ENCODE assay signal across 8 mouse cellular contexts in the genomic region with DNA sequence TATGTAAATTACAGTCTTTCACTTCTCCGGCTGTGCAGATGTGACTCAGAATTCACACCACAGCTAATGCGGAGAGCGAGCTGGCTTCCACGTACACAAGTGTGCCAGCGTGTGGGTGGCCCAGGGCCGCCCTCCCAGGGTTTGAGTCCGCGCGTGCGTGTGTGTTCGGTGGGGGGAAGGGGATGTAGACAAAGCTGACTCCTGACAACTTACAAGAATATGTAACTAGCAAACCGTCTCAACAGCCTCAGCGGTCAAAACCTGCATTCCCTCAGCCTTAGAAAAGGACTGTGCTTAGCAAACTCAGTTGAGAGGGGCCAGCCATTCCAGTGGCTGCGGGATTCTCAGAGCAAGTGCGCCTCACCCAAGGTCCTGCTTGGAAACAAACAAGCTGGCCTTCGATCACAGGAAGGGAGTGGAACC. TPM values are rescaled to one million over a fixed set of nuclear protein-coding genes. Genes with fewer than 3 reads are reported as not detected.
DNase-seq lines count a peak whose midpoint lies in the region; ATAC-seq and TF ChIP-seq lines count a peak whose summit lies in the region.

No protein-coding gene starts in this region.

- no peak for TF ChIP-seq EP300 in heart, postnatal 0 days (IDR thresholded peaks at IDR 0.05; ENCODE audit: low read depth)
- TF ChIP-seq EP300 in liver, embryonic 14.5 days (IDR thresholded peaks at IDR 0.05; ENCODE audit: low read depth) = no peak

- H3K36me3 ChIP-seq in spleen, adult 2 months (ENCODE audit: control insufficient read depth, insufficient read depth, low read length) = no peaks in the 10 kb centered on the region
- no peaks in the 10 kb centered on the region for H3K36me3 ChIP-seq in heart, postnatal 0 days (replicated peaks; ENCODE audit: control insufficient read depth, insufficient read depth, low read length)
- no peaks in the 10 kb centered on the region for H3K36me3 ChIP-seq in liver, embryonic 14.5 days (replicated peaks; ENCODE audit: control insufficient read depth, insufficient read depth, low read depth)

- peak overlapping the region; percentile 53; the same call in 1 of the 2 replicates for H3K4me3 ChIP-seq in spleen, adult 2 months (ENCODE audit: extremely low read depth, insufficient read depth, insufficient read length)
- H3K4me3 ChIP-seq in heart, postnatal 0 days (ENCODE audit: low read depth, low read length) = peak overlapping the region; percentile 32
- peak overlapping the region; percentile 4 to 13; a peak in 2 of 4 replicates for H3K4me3 ChIP-seq in liver, embryonic 14.5 days (ENCODE audit: insufficient read depth in 1 of 2, low read depth in 2 of 2, low read length in 2 of 2)

- H3K27ac ChIP-seq in spleen, adult 2 months (ENCODE audit: insufficient read depth, low read length) = 0 out of 2 replicates have a peak overlapping the region, but pooled peaks have one; percentile 21
- H3K27ac ChIP-seq in heart, postnatal 0 days (ENCODE audit: low read depth) = no peak overlapping the region
- H3K27ac ChIP-seq in liver, embryonic 14.5 days = no peak overlapping the region

- H3K4me1 ChIP-seq in spleen, adult 2 months (ENCODE audit: control insufficient read depth, insufficient read depth, insufficient read length) = peaks cover 11% of the 10 kb centered on the region
- H3K4me1 ChIP-seq in heart, postnatal 0 days (ENCODE audit: control insufficient read depth, insufficient read depth) = no peaks in the 10 kb centered on the region
- peaks cover 0 to 11% of the 10 kb centered on the region in 2 experiments; a peak in 2 of 4 replicates for H3K4me1 ChIP-seq in liver, embryonic 14.5 days (replicated peaks; ENCODE audit: control insufficient read depth in 2 of 2, insufficient read depth in 2 of 2, low read length in 1 of 2)

- no peak for TF ChIP-seq CTCF in spleen, adult 2 months (IDR thresholded peaks at IDR 0.05; ENCODE audit: extremely low read depth, insufficient read depth, insufficient read length, insufficient replicate concordance)
- TF ChIP-seq CTCF in heart, postnatal 0 days (IDR thresholded peaks at IDR 0.05; ENCODE audit: low read depth) = no peak
- TF ChIP-seq CTCF in liver, embryonic 14.5 days (IDR thresholded peaks at IDR 0.05; ENCODE audit: low read depth) = no peak

- H3K9me3 ChIP-seq in heart, postnatal 0 days (replicated peaks; ENCODE audit: control insufficient read depth, low read length) = no peaks in the 10 kb centered on the region
- no peaks in the 10 kb centered on the region for H3K9me3 ChIP-seq in liver, embryonic 14.5 days (ENCODE audit: control insufficient read depth, low read length)

- peak; percentile 77 for ATAC-seq in heart, postnatal 0 days (ENCODE audit: insufficient read depth, low read depth)
- no peak for ATAC-seq in liver, embryonic 14.5 days (ENCODE audit: insufficient read depth)

- H3K27me3 ChIP-seq in spleen, adult 2 months (ENCODE audit: control insufficient read depth, insufficient read depth, low read length) = no peaks in the 10 kb centered on the region
- H3K27me3 ChIP-seq in heart, postnatal 0 days (ENCODE audit: control insufficient read depth, insufficient read depth, low read length) = no peaks in the 10 kb centered on the region
- no peaks in the 10 kb centered on the region for H3K27me3 ChIP-seq in liver, embryonic 14.5 days (ENCODE audit: control insufficient read depth, insufficient read depth, low read length)

- TF ChIP-seq POLR2A in spleen, adult 2 months (IDR thresholded peaks at IDR 0.05; ENCODE audit: low read depth, low read length) = no peak

- WGBS in spleen, adult 2 months = 12% methylated on average over 16 of the region's 16 CpGs
- 7% methylated on average over 16 of the region's 16 CpGs for WGBS in heart, postnatal 0 days
- WGBS in liver, embryonic 14.5 days (ENCODE audit: insufficient replicate concordance) = 8% methylated on average over 16 of the region's 16 CpGs

- H3K4me2 ChIP-seq in heart, postnatal 0 days (ENCODE audit: low read depth, low read length) = peak overlapping the region; percentile 72
- peak overlapping the region; percentile 49 for H3K4me2 ChIP-seq in liver, embryonic 14.5 days (ENCODE audit: low read depth)

- peak in 1 of 2 experiments; percentile 27 for DNase-seq in spleen, adult 2 months (ENCODE audit: low read depth in 1 of 2, low spot score in 2 of 2)
- DNase-seq in spleen, adult 12 weeks (ENCODE audit: low spot score) = no peak
- peak; percentile 56 for DNase-seq in embryo, embryonic 9.5 days (ENCODE audit: extremely low spot score)
- no peak for DNase-seq in heart, postnatal 0 days (ENCODE audit: low spot score)
- peak; percentile 52 to 71 for DNase-seq in kidney, postnatal 36 days
- DNase-seq in liver, embryonic 14.5 days (ENCODE audit: low read depth in 3 of 3, low spot score in 3 of 3) = no peak
- DNase-seq in neural tube, embryonic 10.5 days (ENCODE audit: extremely low spot score, low spot score) = peak; percentile 58
- DNase-seq in thymus, postnatal 25 days = peak; percentile 16

- peak overlapping the region; percentile 21; the same call in 1 of the 2 replicates for H3K9ac ChIP-seq in heart, postnatal 0 days (replicated peaks; ENCODE audit: low read depth, low read length)
- no peak overlapping the region for H3K9ac ChIP-seq in liver, embryonic 14.5 days (replicated peaks)

RNA-seq across cellular contexts. Expression of gene Tiparp, which starts 58.3 kb away (rescaled TPM):
- polyA plus RNA-seq in spleen, adult 2 months (2012; rRNA removed) = 1.8 and 2.4 TPM in 2 replicates
- 12.8 and 21.8 TPM in 2 replicates for total RNA-seq in heart, postnatal 0 days (2014; rRNA removed; ENCODE audit: low replicate concordance)
- polyA plus RNA-seq in heart, postnatal 0 days (2015; fragmentation: Nextera tagmentation; extraction: Ambion mirVana) = 14.2 and 15.2 TPM in 2 replicates
- 1.2 and 1.5 TPM in 2 replicates for polyA plus RNA-seq in liver, embryonic 14.5 days (2012; rRNA removed)
- 4.0 and 6.1 TPM in 2 replicates for polyA plus RNA-seq in liver, embryonic 14.5 days (2014; fragmentation: Nextera tagmentation; extraction: Ambion mirVana)

Comparison
In these comparisons a context has a peak if more than half of its experiments do, and no peak if none do; other contexts are left out.
1. DNase-seq: peak in embryo, embryonic 9.5 days (single experiment), kidney, postnatal 36 days (2 of 2), neural tube, embryonic 10.5 days (single experiment) and thymus, postnatal 25 days (single experiment); none in spleen, adult 12 weeks (single experiment), heart, postnatal 0 days (single experiment) and liver, embryonic 14.5 days (0 of 3).
2. Peak in every context shown above with its lines, with median percentiles within 50 percentile points of each other: H3K4me3 ChIP-seq.